Comparison of ENCODE assay signal across 9 mouse cellular contexts in the genomic region with DNA sequence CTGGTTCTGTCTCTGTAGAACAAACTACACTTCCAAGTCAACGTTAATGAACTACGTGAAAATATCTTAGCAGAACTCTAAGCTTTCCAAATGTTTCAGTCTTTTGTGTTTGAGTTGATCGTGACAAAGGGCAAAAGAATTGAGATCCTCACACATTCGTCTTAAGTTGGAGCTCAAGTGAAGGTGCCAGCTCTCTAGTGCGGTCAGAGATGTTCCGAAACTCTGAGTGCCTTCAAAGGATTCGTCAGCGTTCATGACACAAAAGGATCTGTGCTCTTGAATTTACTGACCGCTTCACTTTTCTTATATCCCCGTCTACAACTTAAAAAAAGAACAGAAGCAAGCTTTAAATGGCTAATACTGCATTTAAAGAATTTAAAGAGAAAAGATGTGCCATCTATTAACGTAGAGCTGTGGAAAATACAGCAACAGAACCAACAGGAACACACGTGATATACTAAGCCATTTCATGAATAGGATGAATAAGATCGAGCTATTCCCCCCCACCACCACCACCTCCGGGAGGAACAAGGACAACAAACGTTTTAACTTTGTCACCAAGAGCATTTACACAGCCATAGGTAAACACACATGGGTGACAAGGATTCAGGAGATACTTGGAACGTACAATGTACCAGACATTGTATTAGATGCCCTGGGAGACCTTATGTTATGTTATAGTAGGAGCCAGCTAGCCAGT. TPM values are rescaled to one million over a fixed set of nuclear protein-coding genes. Genes with fewer than 3 reads are reported as not detected.
DNase-seq lines count a peak whose midpoint lies in the region; ATAC-seq and TF ChIP-seq lines count a peak whose summit lies in the region.
"Had no signal": no experiment of that assay in that cellular context is flagged by ENCODE, and none has a peak within 500 bp of the region (broad histone marks: within the 10 kb centered on the region; RNA-seq: fewer than 3 reads in every experiment).

No protein-coding gene starts in this region.

- no peaks in the 10 kb centered on the region for H3K27me3 ChIP-seq in CH12.LX (replicated peaks)
- H3K27me3 ChIP-seq in hindbrain, postnatal 0 days (ENCODE audit: insufficient read depth, low read length): no peaks in the 10 kb centered on the region
- H3K27me3 ChIP-seq: Patski had no signal

- TF ChIP-seq RAD21 in CH12.LX (IDR thresholded peaks at IDR 0.05; ENCODE audit: low read depth, low read length): no peak

- no peak for TF ChIP-seq CTCF in CH12.LX (conservative IDR thresholded peaks at IDR 0.05 in 1 of 2, IDR thresholded peaks at IDR 0.05 in 1 of 2; ENCODE audit: low read depth in 2 of 2, low read length in 2 of 2)
- no peak for TF ChIP-seq CTCF in embryonic fibroblast, embryonic 13.5 days (IDR thresholded peaks at IDR 0.05; ENCODE audit: borderline replicate concordance, insufficient read depth, low read length)
- no peak for TF ChIP-seq CTCF in hindbrain, postnatal 0 days (IDR thresholded peaks at IDR 0.05; ENCODE audit: low read depth)

- in situ Hi-C loops in CH12.LX (cut with MboI; ENCODE audit: low pct_ligation_motif_present, low pct_unique_long_range_greater_than_20kb, low sequenced_read_pairs): no loop called here

- WGBS in hindbrain, postnatal 0 days: under 1% methylated on average over 16 of the region's 16 CpGs
- WGBS in macrophage (ENCODE audit: missing documents): under 1% methylated on average over 16 of the region's 16 CpGs

- no peak for TF ChIP-seq EP300 in CH12.LX (IDR thresholded peaks at IDR 0.05; ENCODE audit: low read length)

- no peaks in the 10 kb centered on the region; the same call in 1 of the 2 replicates for H3K79me2 ChIP-seq in CH12.LX (replicated peaks; ENCODE audit: control insufficient read depth, extremely low read depth, insufficient read depth, poor library complexity, severe bottlenecking)
- H3K79me2 ChIP-seq in macrophage (ENCODE audit: inconsistent target): no peaks in the 10 kb centered on the region

- dilution Hi-C loops in CH12.LX (cut with MboI; ENCODE audit: extremely low pct_ligation_motif_present, extremely low pct_unique_long_range_greater_than_20kb, low sequenced_read_pairs): no loop called here

- H3K36me3 ChIP-seq in CH12.LX (replicated peaks in 1 of 2; ENCODE audit: control insufficient read depth in 1 of 2, insufficient read depth in 1 of 2, low read length in 1 of 2) (peaks cover 0 to 3% of the 10 kb centered on the region in 2 experiments), macrophage (ENCODE audit: inconsistent target) (no peaks in the 10 kb centered on the region)
- H3K36me3 ChIP-seq in hindbrain, postnatal 0 days (ENCODE audit: insufficient read depth, low read length): no peaks in the 10 kb centered on the region

- peak; percentile 58 for ATAC-seq in frontal cortex, adult (ENCODE audit: low TSS enrichment)
- no peak for ATAC-seq in hindbrain, postnatal 0 days

- no peak for TF ChIP-seq POLR2A in CH12.LX (IDR thresholded peaks at IDR 0.05; ENCODE audit: low read depth, low read length)
- no peak for TF ChIP-seq POLR2A in embryonic fibroblast, embryonic 13.5 days (IDR thresholded peaks at IDR 0.05; ENCODE audit: low read depth, low read length)

- peak overlapping the region; percentile 79 for H3K4me2 ChIP-seq in CH12.LX (ENCODE audit: insufficient read depth, low read depth, poor library complexity, severe bottlenecking)
- H3K4me2 ChIP-seq in hindbrain, postnatal 0 days (ENCODE audit: low read depth, low read length): peak overlapping the region; percentile 67

- no peaks in the 10 kb centered on the region for H3K9me3 ChIP-seq in CH12.LX (replicated peaks; ENCODE audit: low read length)
- no peaks in the 10 kb centered on the region for H3K9me3 ChIP-seq in hindbrain, postnatal 0 days (ENCODE audit: low read length)

- H3K27ac ChIP-seq in CH12.LX (ENCODE audit: insufficient read depth, low read depth) (peak overlapping the region; percentile 82), macrophage (peak overlapping the region; percentile 95)
- H3K27ac ChIP-seq in embryonic fibroblast, embryonic 13.5 days (ENCODE audit: insufficient read depth, low read length): peak overlapping the region; percentile 94
- peak overlapping the region; percentile 99 for H3K27ac ChIP-seq in hindbrain, postnatal 0 days

- peak overlapping the region; percentile 97 for H3K9ac ChIP-seq in CH12.LX (ENCODE audit: insufficient read depth, low read depth)
- peak overlapping the region; percentile 65 for H3K9ac ChIP-seq in hindbrain, postnatal 0 days (replicated peaks; ENCODE audit: low read length)

- H3K4me3 ChIP-seq in CH12.LX (replicated peaks in 1 of 3; ENCODE audit: low read depth in 2 of 3, low read length in 2 of 3, poor library complexity in 1 of 3): peak overlapping the region; percentile 58 to 61 (median 59)
- peak overlapping the region; percentile 53 for H3K4me3 ChIP-seq in embryonic fibroblast, embryonic 13.5 days (ENCODE audit: insufficient read depth, low read length)
- H3K4me3 ChIP-seq in hindbrain, postnatal 0 days (ENCODE audit: low read length): peak overlapping the region; percentile 58
- peak overlapping the region; percentile 49 for H3K4me3 ChIP-seq in macrophage (ENCODE audit: inconsistent target)

- DNase-seq in frontal cortex, postnatal 10 days (ENCODE audit: low spot score in 2 of 2): no peak
- DNase-seq in CH12.LX (ENCODE audit: extremely low read depth): peak; percentile 72
- DNase-seq in hindbrain, postnatal 0 days (ENCODE audit: low spot score): peak; percentile 65
- no peak for DNase-seq in natural killer cell, adult 2 months (ENCODE audit: low spot score in 2 of 2)
- no peak for DNase-seq in adrenal gland, postnatal 10 days

- peaks cover 9 to 17% of the 10 kb centered on the region in 2 experiments; a peak in 3 of 4 replicates for H3K4me1 ChIP-seq in CH12.LX (ENCODE audit: control insufficient read depth in 1 of 2, insufficient read depth in 2 of 2)
- H3K4me1 ChIP-seq in embryonic fibroblast, embryonic 13.5 days (ENCODE audit: control insufficient read depth, insufficient read depth, low read length): peaks cover 10% of the 10 kb centered on the region
- peaks cover 15% of the 10 kb centered on the region; the same call in 1 of the 2 replicates for H3K4me1 ChIP-seq in hindbrain, postnatal 0 days (ENCODE audit: insufficient read depth, low read length)

TF ChIP-seq in CH12.LX, 34 proteins besides CTCF, POLR2A, EP300 and RAD21:
- 0 out of 2 replicates have a peak, but pooled peaks have one; percentile 37 for TF ChIP-seq JUND (conservative IDR thresholded peaks at IDR 0.05; ENCODE audit: low read depth, low read length)
- no peak for TF ChIP-seq KAT2A (IDR thresholded peaks at IDR 0.05; ENCODE audit: insufficient replicate concordance, low read length)
- TF ChIP-seq BHLHE40 (IDR thresholded peaks at IDR 0.05; ENCODE audit: low read depth, low read length): peak; percentile 64; the same call in 1 of the 2 replicates

RNA-seq across cellular contexts. Expression of a gene that starts 1.3 kb away (rescaled TPM):
- 163 and 179 TPM in 2 replicates for total RNA-seq in CH12.LX (2012; rRNA removed)
- total RNA-seq in CH12.LX (2014; rRNA removed): 467 and 525 TPM in 2 replicates
- polyA plus RNA-seq in CH12.LX (2012; ENCODE audit: insufficient read length, low read depth): 177 and 198 TPM in 2 replicates
- polyA plus RNA-seq in embryonic fibroblast, embryonic 13.5 days (2011; ENCODE audit: insufficient read length, low read depth, missing spikeins): 97.8 and 164 TPM in 2 replicates
- 102 and 110 TPM in 2 replicates for total RNA-seq in hindbrain, postnatal 0 days (2014; rRNA removed)
- polyA plus RNA-seq in hindbrain, postnatal 0 days (2015; fragmentation: Nextera tagmentation; extraction: Ambion mirVana): 66.9 and 72.1 TPM in 2 replicates
- total RNA-seq in macrophage (2018; cell fraction: chromatin; rRNA removed): 100 to 1,000 TPM in 18 of 26 experiments, 10 to 100 TPM in 8; 67.3 to 260 (median 119) TPM
- total RNA-seq in macrophage (2018; cell fraction: cytosol; rRNA removed): 10 to 100 TPM; 22.0 to 43.2 (median 33.7) TPM
- total RNA-seq in macrophage (2018; cell fraction: nucleus; rRNA removed): 100 to 1,000 TPM in 8 of 26 experiments, 10 to 100 TPM in 18; 44.5 to 242 (median 80.1) TPM
- 30.4 to 57.8 TPM (median 34.2 TPM) in 3 replicates for polyA plus RNA-seq in macrophage (2018)
- 100 to 1,000 TPM; 116 to 140 TPM for total RNA-seq in adrenal gland, postnatal 10 days (2021)

RNA-seq across cellular contexts. Expression of a gene that starts 58.6 kb away (rescaled TPM):
- 428 and 431 TPM in 2 replicates for total RNA-seq in CH12.LX (2012; rRNA removed)
- total RNA-seq in CH12.LX (2014; rRNA removed): 509 and 560 TPM in 2 replicates
- polyA plus RNA-seq in CH12.LX (2012; ENCODE audit: insufficient read length, low read depth): 670 and 792 TPM in 2 replicates
- polyA plus RNA-seq in embryonic fibroblast, embryonic 13.5 days (2011; ENCODE audit: insufficient read length, low read depth, missing spikeins): 590 and 652 TPM in 2 replicates
- total RNA-seq in hindbrain, postnatal 0 days (2014; rRNA removed): 445 and 451 TPM in 2 replicates
- 718 and 736 TPM in 2 replicates for polyA plus RNA-seq in hindbrain, postnatal 0 days (2015; fragmentation: Nextera tagmentation; extraction: Ambion mirVana)
- 100 to 1,000 TPM; 197 to 929 (median 501) TPM for total RNA-seq in macrophage (2018; cell fraction: chromatin; rRNA removed)
- total RNA-seq in macrophage (2018; cell fraction: cytosol; rRNA removed): 100 to 1,000 TPM; 285 to 427 (median 348) TPM
- total RNA-seq in macrophage (2018; cell fraction: nucleus; rRNA removed): 100 to 1,000 TPM; 295 to 757 (median 468) TPM
- polyA plus RNA-seq in macrophage (2018): 239 to 473 TPM (median 381 TPM) in 3 replicates
- 100 to 1,000 TPM; 725 to 758 TPM for total RNA-seq in adrenal gland, postnatal 10 days (2021)

Comparison
In these comparisons a context has a peak if more than half of its experiments do, and no peak if none do; other contexts are left out.
1. DNase-seq: peak in CH12.LX (single experiment) and hindbrain, postnatal 0 days (single experiment); none in frontal cortex, postnatal 10 days (0 of 2), natural killer cell, adult 2 months (0 of 2) and adrenal gland, postnatal 10 days (single experiment).
2. Peak in every context shown above with its lines, with median percentiles within 50 percentile points of each other: H3K27ac ChIP-seq and H3K4me3 ChIP-seq.